Mouse (Mus musculus) neural tube, embryonic 12.5 days (tissue): ENCODE measurements at regions not wholly inside any gene's neighbourhood (a gene's known extent, or its start where the extent isn't known, plus 50 kb on each side); places are given as distances from the start of the nearest gene placed in this dataset.

Experiments
- ATAC-seq: fragments of 200-750 bp; cut with Nextera tagmentation; 2 replicates; pipeline ENCODE4 v1.8.0; 2017; ENCODE audit warnings: low read depth, mild to moderate bottlenecking, moderate TSS enrichment, moderate library complexity; ENCODE audit not compliant: low FRiP score
- H3K27ac ChIP-seq: fragments of 300-500 bp; sonication (generic); 2 replicates; pipeline ENCODE4 v1.5.1; 2016
- H3K27me3 ChIP-seq: fragments of 300-500 bp; sonication (generic); replicated peaks from 2 replicates; pipeline ENCODE4 v1.6.1; 2016; ENCODE audit warnings: mild to moderate bottlenecking
- H3K36me3 ChIP-seq: fragments of 300-500 bp; sonication (generic); 2 replicates; pipeline ENCODE4 v1.6.1; 2016; ENCODE audit warnings: mild to moderate bottlenecking
- H3K4me1 ChIP-seq: fragments of 300-500 bp; sonication (generic); 2 replicates; pipeline ENCODE4 v1.6.1; 2016
- H3K4me2 ChIP-seq: fragments of 300-500 bp; sonication (generic); replicated peaks from 2 replicates; pipeline ENCODE4 v1.6.1; 2016; ENCODE audit warnings: mild to moderate bottlenecking
- H3K4me3 ChIP-seq: fragments of 300-500 bp; sonication (generic); 2 replicates; pipeline ENCODE4 v1.5.1; 2016
- H3K9ac ChIP-seq: fragments of 300-500 bp; sonication (generic); 2 replicates; pipeline ENCODE4 v1.6.1; 2016; ENCODE audit warnings: mild to moderate bottlenecking
- H3K9me3 ChIP-seq: fragments of 300-500 bp; sonication (generic); 2 replicates; pipeline ENCODE4 v1.6.1; 2016; ENCODE audit warnings: mild to moderate bottlenecking
- WGBS: fragments of 180-500 bp; shearing (Covaris S2); methylation state at CpG from one replicate; pipeline ENCODE4 v1.1.7; 2016; 5-methylcytosine and 5-hydroxymethylcytosine counted together

- H3K27ac ChIP-seq: no peak overlapping the region
- peaks cover 10% of the 10 kb centered on the region; the same call in 1 of the 2 replicates for H3K4me1 ChIP-seq
- no peaks in the 10 kb centered on the region for H3K9me3 ChIP-seq
- WGBS: 67% methylated on average over 9 of the region's 9 CpGs
- H3K4me2 ChIP-seq: no peak overlapping the region
- no peak overlapping the region for H3K9ac ChIP-seq
- no peak overlapping the region for H3K4me3 ChIP-seq
- ATAC-seq: no peak
- no peaks in the 10 kb centered on the region for H3K36me3 ChIP-seq
- no peaks in the 10 kb centered on the region for H3K27me3 ChIP-seq
Observed at GRCm38 (mm10) chr9:115644953-115645352, 264.3 kb upstream of the Gadl1 start.

DNA sequence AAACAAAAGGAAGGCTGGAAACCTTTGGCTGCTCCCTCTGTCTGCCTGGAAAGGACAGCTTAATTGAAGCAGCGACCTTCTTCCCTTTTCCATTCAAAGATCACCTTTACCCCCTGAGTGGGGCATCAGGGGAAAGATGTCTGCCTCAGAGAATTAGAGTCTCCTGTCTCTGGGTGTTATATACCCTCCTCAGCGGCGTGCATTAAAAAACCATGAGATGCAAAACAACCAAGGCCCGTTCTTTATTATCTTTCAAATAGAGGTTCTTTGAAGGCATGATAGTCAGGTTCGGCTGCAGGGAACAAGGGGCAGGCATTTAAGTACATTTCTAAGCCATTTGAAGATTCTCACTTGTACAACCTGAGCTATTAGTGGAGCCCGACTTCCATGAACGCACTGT lies 263.0 kb upstream of the Gadl1 start:
- Histone ChIP-seq H3K4me1 (peaks cover 10% of the 10 kb centered on the region; the same call in 1 of the 2 replicates), H3K27me3 (no peaks in the 10 kb centered on the region), H3K9ac (no peak overlapping the region), H3K4me2 (no peak overlapping the region), H3K36me3 (no peaks in the 10 kb centered on the region), H3K27ac (no peak overlapping the region), H3K4me3 (no peak overlapping the region), H3K9me3 (no peaks in the 10 kb centered on the region)
- 32% methylated on average over 7 of the region's 7 CpGs for WGBS
- no peak for ATAC-seq

GRCm38 (mm10) chr9:115651708-115652107 lies 257.5 kb upstream of the Gadl1 start:
- no peak overlapping the region for H3K4me3 ChIP-seq
- no peak overlapping the region for H3K27ac ChIP-seq
- ATAC-seq: no peak
- no peak overlapping the region for H3K9ac ChIP-seq
- no peaks in the 10 kb centered on the region for H3K27me3 ChIP-seq
- H3K4me2 ChIP-seq: no peak overlapping the region
- no peaks in the 10 kb centered on the region for H3K9me3 ChIP-seq
- 88% methylated on average over 2 of the region's 2 CpGs for WGBS
- no peaks in the 10 kb centered on the region for H3K4me1 ChIP-seq
- no peaks in the 10 kb centered on the region for H3K36me3 ChIP-seq

- H3K4me2 ChIP-seq: no peak overlapping the region
- no peak overlapping the region for H3K27ac ChIP-seq
- H3K4me1 ChIP-seq: no peaks in the 10 kb centered on the region
- no peaks in the 10 kb centered on the region for H3K27me3 ChIP-seq
- 90% methylated on average over 5 of the region's 5 CpGs for WGBS
- ATAC-seq: no peak
- no peak overlapping the region for H3K4me3 ChIP-seq
- no peaks in the 10 kb centered on the region for H3K36me3 ChIP-seq
- H3K9ac ChIP-seq: no peak overlapping the region
- no peaks in the 10 kb centered on the region for H3K9me3 ChIP-seq
Observed at GRCm38 (mm10) chr9:115653116-115653515, 256.1 kb upstream of the Gadl1 start.

GRCm38 (mm10) chr9:115654933-115655332 lies 254.3 kb upstream of the Gadl1 start:
- Histone ChIP-seq H3K9me3 (0 out of 2 replicates have a peak, but pooled peaks cover 3% of the 10 kb centered on the region), H3K36me3 (no peaks in the 10 kb centered on the region), H3K4me1 (no peaks in the 10 kb centered on the region), H3K9ac (no peak overlapping the region), H3K27ac (no peak overlapping the region), H3K4me2 (no peak overlapping the region), H3K4me3 (no peak overlapping the region), H3K27me3 (no peaks in the 10 kb centered on the region)
- WGBS: 94% methylated on average over 6 of the region's 6 CpGs
- no peak for ATAC-seq

GRCm38 (mm10) chr9:115656538-115656937 lies 252.7 kb upstream of the Gadl1 start:
- WGBS: 82% methylated on average over 2 of the region's 2 CpGs
- ATAC-seq: no peak
- no peak overlapping the region for H3K27ac ChIP-seq

GRCm38 (mm10) chr9:115656994-115657713 lies 252.1 kb upstream of the Gadl1 start:
- WGBS: 61% methylated on average over 4 of the region's 4 CpGs
- no peak for ATAC-seq
- no peaks in the 10 kb centered on the region for H3K27me3 ChIP-seq
- H3K9ac ChIP-seq: no peak overlapping the region
- H3K4me3 ChIP-seq: no peak overlapping the region
- H3K4me2 ChIP-seq: no peak overlapping the region
- no peak overlapping the region for H3K27ac ChIP-seq
- H3K4me1 ChIP-seq: no peaks in the 10 kb centered on the region
- H3K36me3 ChIP-seq: no peaks in the 10 kb centered on the region
- H3K9me3 ChIP-seq: 0 out of 2 replicates have a peak, but pooled peaks cover 3% of the 10 kb centered on the region

More at GRCm38 (mm10) chr9:115656538-115656937, 252.7 kb upstream of the Gadl1 start:
- Histone ChIP-seq H3K4me1 (no peaks in the 10 kb centered on the region), H3K9ac (no peak overlapping the region), H3K9me3 (0 out of 2 replicates have a peak, but pooled peaks cover 3% of the 10 kb centered on the region), H3K36me3 (no peaks in the 10 kb centered on the region), H3K27me3 (no peaks in the 10 kb centered on the region), H3K4me2 (no peak overlapping the region), H3K4me3 (no peak overlapping the region)

DNA sequence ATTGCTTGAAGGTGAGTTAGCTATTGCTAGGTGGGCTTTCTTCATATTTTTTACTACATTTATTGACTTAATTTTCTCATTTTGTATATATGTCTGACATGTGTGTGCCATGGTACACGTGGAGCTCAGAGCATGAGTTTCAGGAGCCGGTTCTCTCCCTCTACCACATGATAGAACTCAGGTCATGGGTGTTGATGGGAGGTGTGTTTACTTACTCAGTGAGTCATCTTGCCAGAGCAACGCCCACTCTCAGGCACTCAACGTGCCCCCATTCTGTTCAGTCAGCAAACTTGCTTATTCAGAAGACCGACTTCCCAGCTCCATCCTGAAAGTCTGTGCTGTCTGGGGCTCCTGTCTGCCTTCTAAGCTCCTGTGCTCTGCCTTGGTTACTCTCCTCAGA lies 250.8 kb upstream of the Gadl1 start:
- 0 out of 2 replicates have a peak, but pooled peaks cover 3% of the 10 kb centered on the region for H3K9me3 ChIP-seq
- H3K36me3 ChIP-seq: no peaks in the 10 kb centered on the region
- H3K27me3 ChIP-seq: no peaks in the 10 kb centered on the region
- no peak overlapping the region for H3K4me2 ChIP-seq
- ATAC-seq: no peak
- no peak overlapping the region for H3K27ac ChIP-seq
- no peak overlapping the region for H3K9ac ChIP-seq
- no peak overlapping the region for H3K4me3 ChIP-seq
- H3K4me1 ChIP-seq: no peaks in the 10 kb centered on the region
- WGBS: 94% methylated on average over 5 of the region's 5 CpGs

DNA sequence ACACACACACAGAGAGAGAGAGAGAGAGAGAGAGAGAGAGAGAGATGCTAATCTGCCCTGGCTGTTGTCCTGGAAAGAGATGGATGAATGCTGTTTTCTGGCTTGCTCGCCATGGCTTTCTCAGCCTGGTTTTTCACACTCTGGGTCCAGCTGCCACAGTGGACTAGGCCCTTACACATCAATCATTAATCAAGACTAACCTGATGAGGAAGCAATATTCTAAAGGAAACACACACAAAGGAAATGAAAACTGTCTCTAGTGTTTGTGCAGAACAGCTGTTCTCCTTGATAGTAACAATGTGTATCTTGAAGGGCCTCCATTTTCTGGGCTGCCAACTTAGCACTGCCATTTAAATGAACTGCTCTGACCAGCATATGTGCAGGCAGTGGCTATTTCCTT lies 248.9 kb upstream of the Gadl1 start:
- H3K4me1 ChIP-seq: no peaks in the 10 kb centered on the region; the same call in 1 of the 2 replicates
- H3K27me3 ChIP-seq: no peaks in the 10 kb centered on the region
- 0 out of 2 replicates have a peak, but pooled peaks cover 3% of the 10 kb centered on the region for H3K9me3 ChIP-seq
- H3K36me3 ChIP-seq: no peaks in the 10 kb centered on the region
- 84% methylated on average over 1 of the region's 1 CpGs for WGBS
- H3K4me3 ChIP-seq: no peak overlapping the region
- ATAC-seq: no peak
- H3K27ac ChIP-seq: no peak overlapping the region
- no peak overlapping the region for H3K4me2 ChIP-seq
- no peak overlapping the region for H3K9ac ChIP-seq

GRCm38 (mm10) chr9:115661834-115662425 lies 247.3 kb upstream of the Gadl1 start:
- WGBS: 75% methylated on average over 5 of the region's 5 CpGs
- no peak overlapping the region for H3K4me3 ChIP-seq
- no peak for ATAC-seq
- H3K4me2 ChIP-seq: no peak overlapping the region
- no peak overlapping the region for H3K27ac ChIP-seq
- H3K9me3 ChIP-seq: 0 out of 2 replicates have a peak, but pooled peaks cover 3% of the 10 kb centered on the region
- H3K9ac ChIP-seq: no peak overlapping the region
- H3K27me3 ChIP-seq: no peaks in the 10 kb centered on the region
- H3K36me3 ChIP-seq: no peaks in the 10 kb centered on the region
- no peaks in the 10 kb centered on the region; the same call in 1 of the 2 replicates for H3K4me1 ChIP-seq

- Histone ChIP-seq H3K4me2 (no peak overlapping the region), H3K9me3 (no peaks in the 10 kb centered on the region), H3K36me3 (no peaks in the 10 kb centered on the region), H3K27ac (no peak overlapping the region), H3K4me1 (no peaks in the 10 kb centered on the region; the same call in 1 of the 2 replicates), H3K4me3 (no peak overlapping the region), H3K27me3 (no peaks in the 10 kb centered on the region), H3K9ac (no peak overlapping the region)
- no peak for ATAC-seq
- 39% methylated on average over 5 of the region's 5 CpGs for WGBS
Observed at GRCm38 (mm10) chr9:115665337-115666004, 243.8 kb upstream of the Gadl1 start.

DNA sequence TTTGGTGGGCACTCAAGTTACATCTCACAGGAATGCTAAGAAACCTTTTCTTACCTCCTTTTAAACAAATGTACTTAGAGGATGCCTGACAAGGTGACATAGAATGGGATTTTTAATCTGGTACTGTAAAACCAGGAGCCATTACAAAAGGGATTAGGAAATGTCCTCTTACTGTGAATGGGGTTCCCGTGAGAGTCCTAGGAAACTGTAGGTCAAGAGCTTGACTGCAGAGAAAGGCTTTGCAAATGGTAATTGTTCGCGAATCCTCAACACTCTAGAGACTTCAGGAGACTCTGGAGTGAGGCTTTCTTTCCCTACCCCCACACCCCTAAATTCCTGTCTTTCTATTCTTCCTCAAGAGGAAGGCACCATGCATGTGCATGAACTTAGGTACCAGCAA lies 242.7 kb upstream of the Gadl1 start:
- Histone ChIP-seq H3K27me3 (no peaks in the 10 kb centered on the region), H3K9me3 (no peaks in the 10 kb centered on the region), H3K4me2 (no peak overlapping the region), H3K9ac (no peak overlapping the region), H3K4me1 (no peaks in the 10 kb centered on the region; the same call in 1 of the 2 replicates), H3K4me3 (no peak overlapping the region), H3K27ac (no peak overlapping the region), H3K36me3 (no peaks in the 10 kb centered on the region)
- ATAC-seq: no peak
- WGBS: 82% methylated on average over 3 of the region's 3 CpGs
